Mouse (Mus musculus) midbrain, embryonic 10.5 days (tissue): ENCODE data around the gene Mapk1ip1. TPM values are rescaled to one million over a fixed set of nuclear protein-coding genes. Genes with fewer than 3 reads are reported as not detected.

Experiments
- DNase-seq: peaks from one replicate; pipeline ENCODE4 v3.0.0-alpha.2; 2017; ENCODE audit warnings: low spot score
- H3K27ac ChIP-seq: fragments of 300-500 bp; sonication (generic); replicated peaks from 2 replicates; pipeline ENCODE4 v1.5.1; 2016; ENCODE audit warnings: mild to moderate bottlenecking
- H3K27me3 ChIP-seq: fragments of 300-500 bp; sonication (generic); 2 replicates; pipeline ENCODE4 v1.6.1; 2016; ENCODE audit warnings: low read depth, mild to moderate bottlenecking; ENCODE audit not compliant: poor library complexity, severe bottlenecking
- H3K36me3 ChIP-seq: fragments of 300-500 bp; sonication (generic); 2 replicates; pipeline ENCODE4 v1.6.1; 2016; ENCODE audit warnings: mild to moderate bottlenecking, moderate library complexity
- H3K4me1 ChIP-seq: fragments of 300-500 bp; sonication (generic); 2 replicates; pipeline ENCODE4 v1.6.1; 2016
- H3K4me3 ChIP-seq: fragments of 300-500 bp; sonication (generic); 2 replicates; pipeline ENCODE4 v1.5.1; 2016; ENCODE audit warnings: mild to moderate bottlenecking, moderate library complexity
- H3K9me3 ChIP-seq: fragments of 300-500 bp; sonication (generic); replicated peaks from 2 replicates; pipeline ENCODE4 v1.6.1; 2016; ENCODE audit warnings: mild to moderate bottlenecking
- WGBS: fragments of 180-500 bp; shearing (Covaris S2); methylation state at CpG from one replicate; pipeline ENCODE4 v1.1.7; 2016; 5-methylcytosine and 5-hydroxymethylcytosine counted together
- polyA plus RNA-seq: library from polyadenylated mRNA; unstranded; fragments of >200 nt; fragmentation: Nextera tagmentation; extraction: Ambion mirVana; gene quantifications from 2 replicates; pipeline ENCODE4 v1.2.1, GENCODE M21; 2016

Mapk1ip1 gene
- polyA plus RNA-seq, 1 experiment from 2014 or later = 11.5 TPM

GRCm38 (mm10) chr7:138850083-138850482 lies 4.0 kb upstream of the Mapk1ip1 start:
- Histone ChIP-seq H3K27me3 (no peaks in the 10 kb centered on the region), H3K27ac (no peak overlapping the region), H3K9me3 (no peaks in the 10 kb centered on the region), H3K4me1 (peaks cover 39% of the 10 kb centered on the region), H3K4me3 (no peak overlapping the region), H3K36me3 (peaks cover 65% of the 10 kb centered on the region)
- DNase-seq = no peak

DNA sequence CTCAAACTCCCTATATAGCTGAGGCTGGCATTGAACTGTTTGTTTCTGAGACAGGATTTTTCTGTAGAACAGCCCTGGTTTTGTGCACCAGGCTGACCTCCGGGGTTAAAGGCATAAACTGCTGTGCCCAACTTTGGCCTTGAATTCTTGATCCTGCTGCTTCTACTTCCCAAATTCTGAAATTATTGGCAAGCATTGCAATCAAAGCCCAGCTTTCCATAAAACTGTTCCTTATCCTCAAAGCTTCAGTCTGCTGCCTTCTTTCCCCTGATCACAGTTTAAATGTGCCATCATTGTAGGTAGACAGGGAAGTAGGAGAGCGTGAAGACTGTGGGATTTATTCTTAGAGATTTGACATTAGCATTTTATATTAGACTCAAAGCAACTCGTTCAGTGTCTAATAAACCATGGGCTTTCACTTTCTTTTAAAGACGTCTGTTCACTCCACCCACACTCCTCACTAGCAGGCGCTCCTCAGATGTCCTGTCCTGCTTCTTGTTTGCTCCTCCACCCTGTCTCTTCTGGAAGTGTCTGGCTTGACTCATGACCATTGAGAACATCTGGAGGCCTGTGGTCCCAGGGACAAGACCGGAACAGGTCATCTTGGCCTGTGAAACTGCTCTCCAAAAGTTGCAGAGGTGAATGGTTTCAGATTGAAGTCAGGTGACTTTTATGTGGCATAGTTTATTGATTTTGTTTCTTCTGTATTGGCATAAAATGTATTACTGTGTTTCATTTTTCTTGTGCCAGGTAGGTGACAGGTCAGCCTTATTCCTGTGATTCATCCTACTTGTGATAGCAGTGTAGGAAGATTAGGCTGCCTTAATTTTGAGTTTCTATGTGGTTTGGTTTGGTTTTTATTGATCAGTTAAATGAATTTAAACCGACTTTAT lies 2.2 kb upstream of the Mapk1ip1 start:
- H3K9me3 ChIP-seq = no peaks in the 10 kb centered on the region
- H3K4me1 ChIP-seq = peaks cover 57% of the 10 kb centered on the region
- WGBS = 88% methylated on average over 7 of the region's 7 CpGs
- H3K36me3 ChIP-seq = peaks cover 48% of the 10 kb centered on the region
- no peaks in the 10 kb centered on the region for H3K27me3 ChIP-seq
- DNase-seq = no peak
- no peak overlapping the region for H3K27ac ChIP-seq
- H3K4me3 ChIP-seq = peak overlapping the region; percentile 85

DNA sequence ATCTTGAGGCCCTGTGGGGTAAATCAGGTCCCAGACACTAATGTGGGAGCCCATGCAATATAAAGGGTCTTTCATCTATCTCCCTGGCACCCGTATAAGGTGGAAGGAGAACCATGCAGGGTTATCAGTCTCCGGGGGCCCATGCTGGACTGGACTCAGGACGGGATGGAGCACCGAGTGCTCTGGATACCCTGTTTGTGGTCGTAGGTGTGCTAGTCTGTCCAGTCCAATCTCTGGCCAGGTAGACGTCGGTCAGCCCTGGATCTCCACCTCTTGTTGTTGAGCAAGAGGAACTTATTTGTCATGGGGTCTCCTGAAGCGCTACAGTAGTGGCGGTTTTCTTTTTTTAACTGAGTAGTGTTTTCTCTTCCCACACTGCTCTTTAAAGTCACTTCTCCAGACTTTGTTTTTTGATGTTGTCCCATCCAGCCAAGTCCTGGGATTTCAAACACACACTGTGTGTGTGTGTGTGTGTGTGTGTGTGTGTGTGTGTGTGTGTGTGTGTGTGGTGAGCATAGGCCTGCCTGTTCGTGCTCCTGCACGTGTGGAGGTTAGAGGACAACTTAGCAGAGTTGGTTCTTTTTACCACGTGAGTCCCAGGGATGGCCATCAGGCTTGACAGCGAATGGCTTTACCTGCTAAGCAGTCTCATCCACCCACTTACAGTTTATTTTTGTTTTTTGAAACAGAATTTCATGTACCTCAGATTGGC lies 1.4 kb upstream of the Mapk1ip1 start:
- peak overlapping the region; percentile 98 for H3K27ac ChIP-seq
- no peaks in the 10 kb centered on the region for H3K27me3 ChIP-seq
- 61% methylated on average over 13 of the region's 13 CpGs for WGBS
- H3K9me3 ChIP-seq = no peaks in the 10 kb centered on the region
- peaks cover 60% of the 10 kb centered on the region for H3K4me1 ChIP-seq
- peaks cover 40% of the 10 kb centered on the region for H3K36me3 ChIP-seq
- H3K4me3 ChIP-seq = peak overlapping the region; percentile 85
- no peak for DNase-seq

DNA sequence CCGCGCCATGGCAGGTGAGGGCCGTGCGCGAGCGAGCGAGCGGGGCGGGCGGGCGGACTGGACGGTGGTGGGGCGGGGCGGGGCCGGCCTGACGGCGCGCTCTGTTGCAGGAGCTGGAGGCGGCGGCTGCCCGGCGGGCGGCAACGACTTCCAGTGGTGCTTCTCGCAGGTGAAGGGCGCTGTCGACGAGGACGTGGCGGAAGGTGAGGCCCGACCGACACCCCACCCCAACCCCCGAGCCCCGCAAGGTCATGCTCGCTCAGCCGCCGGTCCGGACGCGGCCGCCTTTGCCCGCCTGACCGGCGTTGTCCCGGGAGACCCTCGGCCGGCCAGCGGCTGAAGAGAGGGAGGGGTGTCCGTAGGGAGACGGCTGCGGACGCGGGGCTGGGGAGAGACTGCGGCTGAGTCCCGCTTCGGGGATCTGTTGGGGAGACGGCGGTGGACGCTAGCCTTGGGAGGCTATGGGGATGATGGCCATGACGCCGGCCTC lies 474 bp upstream of the Mapk1ip1 start:
- Histone ChIP-seq H3K4me1 (peaks cover 60% of the 10 kb centered on the region), H3K9me3 (no peaks in the 10 kb centered on the region), H3K36me3 (peaks cover 31% of the 10 kb centered on the region), H3K27ac (peak overlapping the region; percentile 98), H3K27me3 (no peaks in the 10 kb centered on the region), H3K4me3 (peak overlapping the region; percentile 85)
- DNase-seq = no peak
- WGBS = under 1% methylated on average over 55 of the region's 61 CpGs

GRCm38 (mm10) chr7:138845111-138845510 lies 962 bp downstream of the Mapk1ip1 start:
- Histone ChIP-seq H3K27me3 (no peaks in the 10 kb centered on the region), H3K9me3 (no peaks in the 10 kb centered on the region), H3K4me3 (peak overlapping the region; percentile 85), H3K27ac (peak overlapping the region; percentile 98), H3K36me3 (peaks cover 19% of the 10 kb centered on the region), H3K4me1 (peaks cover 58% of the 10 kb centered on the region)
- 52% methylated on average over 8 of the region's 8 CpGs for WGBS
- DNase-seq = no peak

- H3K27me3 ChIP-seq = no peaks in the 10 kb centered on the region
- no peaks in the 10 kb centered on the region for H3K9me3 ChIP-seq
- 93% methylated on average over 4 of the region's 4 CpGs for WGBS
- no peak for DNase-seq
- H3K4me3 ChIP-seq = no peak overlapping the region
- H3K36me3 ChIP-seq = peaks cover 5% of the 10 kb centered on the region
- no peak overlapping the region for H3K27ac ChIP-seq
- H3K4me1 ChIP-seq = peaks cover 45% of the 10 kb centered on the region
These were observed 2.7 kb downstream of the Mapk1ip1 start for GRCm38 (mm10) chr7:138843421-138843820.

- no peaks in the 10 kb centered on the region for H3K27me3 ChIP-seq
These were observed 4.5 kb downstream of the Mapk1ip1 start for GRCm38 (mm10) chr7:138841436-138842151.

GRCm38 (mm10) chr7:138840594-138841021 lies 5.5 kb downstream of the Mapk1ip1 start:
- no peak overlapping the region for H3K27ac ChIP-seq
- peaks cover 28% of the 10 kb centered on the region for H3K4me1 ChIP-seq
- no peak overlapping the region for H3K4me3 ChIP-seq
- no peaks in the 10 kb centered on the region for H3K9me3 ChIP-seq
- peaks cover 11% of the 10 kb centered on the region for H3K36me3 ChIP-seq
- no peaks in the 10 kb centered on the region for H3K27me3 ChIP-seq
- peak; percentile 74 for DNase-seq
- 44% methylated on average over 4 of the region's 4 CpGs for WGBS

More at GRCm38 (mm10) chr7:138841436-138842151, 4.5 kb downstream of the Mapk1ip1 start:
- Histone ChIP-seq H3K4me3 (no peak overlapping the region), H3K4me1 (peaks cover 31% of the 10 kb centered on the region), H3K36me3 (peaks cover 2% of the 10 kb centered on the region; the same call in 1 of the 2 replicates), H3K9me3 (no peaks in the 10 kb centered on the region), H3K27ac (no peak overlapping the region)
- no peak for DNase-seq
- WGBS = 75% methylated on average over 3 of the region's 3 CpGs

GRCm38 (mm10) chr7:138835028-138835427 lies 11.0 kb downstream of the Mapk1ip1 start:
- no peak overlapping the region for H3K4me3 ChIP-seq
- no peak overlapping the region for H3K27ac ChIP-seq
- no peaks in the 10 kb centered on the region for H3K9me3 ChIP-seq
- H3K36me3 ChIP-seq = peaks cover 16% of the 10 kb centered on the region
- WGBS = 89% methylated on average over 3 of the region's 3 CpGs
- no peak for DNase-seq
- no peaks in the 10 kb centered on the region for H3K4me1 ChIP-seq
- H3K27me3 ChIP-seq = no peaks in the 10 kb centered on the region

GRCm38 (mm10) chr7:138827812-138828211 lies 18.3 kb downstream of the Mapk1ip1 start:
- Histone ChIP-seq H3K4me1 (no peaks in the 10 kb centered on the region), H3K4me3 (no peak overlapping the region), H3K36me3 (no peaks in the 10 kb centered on the region), H3K9me3 (no peaks in the 10 kb centered on the region), H3K27me3 (no peaks in the 10 kb centered on the region), H3K27ac (no peak overlapping the region)
- peak; percentile 60 for DNase-seq
- 26% methylated on average over 11 of the region's 11 CpGs for WGBS

- no peak for DNase-seq
- 89% methylated on average over 19 of the region's 19 CpGs for WGBS
- Histone ChIP-seq H3K9me3 (no peaks in the 10 kb centered on the region), H3K4me1 (no peaks in the 10 kb centered on the region), H3K27me3 (no peaks in the 10 kb centered on the region), H3K27ac (no peak overlapping the region), H3K36me3 (no peaks in the 10 kb centered on the region), H3K4me3 (no peak overlapping the region)
These were observed 20.9 kb downstream of the Mapk1ip1 start for GRCm38 (mm10) chr7:138824995-138825756.

DNA sequence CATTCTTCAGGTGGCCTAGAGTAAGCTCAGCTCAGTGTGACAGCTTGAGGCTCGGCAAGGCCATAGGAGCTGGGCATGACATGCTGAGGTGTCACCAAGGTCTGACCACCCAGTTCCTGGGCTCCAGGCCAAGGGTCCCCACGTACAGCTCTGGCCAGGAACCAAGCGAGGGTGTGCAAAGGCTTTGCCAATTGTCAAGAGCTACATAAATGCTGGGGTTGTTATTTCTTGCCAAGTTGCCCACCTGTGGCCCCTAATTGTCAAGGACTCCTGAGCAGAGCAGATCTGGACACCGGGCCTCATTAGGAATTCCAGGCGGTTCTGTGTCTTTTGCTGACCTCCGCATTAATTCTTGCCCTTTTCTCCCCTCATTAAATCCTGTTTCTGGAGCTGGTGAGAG lies 21.6 kb downstream of the Mapk1ip1 start:
- DNase-seq = no peak
- H3K36me3 ChIP-seq = no peaks in the 10 kb centered on the region
- no peaks in the 10 kb centered on the region for H3K27me3 ChIP-seq
- no peaks in the 10 kb centered on the region for H3K4me1 ChIP-seq
- 88% methylated on average over 6 of the region's 6 CpGs for WGBS
- H3K9me3 ChIP-seq = no peaks in the 10 kb centered on the region
- H3K27ac ChIP-seq = no peak overlapping the region
- H3K4me3 ChIP-seq = no peak overlapping the region
